Mouse (Mus musculus): Measurements from ENCODE around the gene Fam193a. TPM values are rescaled to one million over a fixed set of nuclear protein-coding genes. Genes with fewer than 3 reads are reported as not detected.

Fam193a gene
- polyA plus RNA-seq, 1 experiment = 94.6 TPM

DNA sequence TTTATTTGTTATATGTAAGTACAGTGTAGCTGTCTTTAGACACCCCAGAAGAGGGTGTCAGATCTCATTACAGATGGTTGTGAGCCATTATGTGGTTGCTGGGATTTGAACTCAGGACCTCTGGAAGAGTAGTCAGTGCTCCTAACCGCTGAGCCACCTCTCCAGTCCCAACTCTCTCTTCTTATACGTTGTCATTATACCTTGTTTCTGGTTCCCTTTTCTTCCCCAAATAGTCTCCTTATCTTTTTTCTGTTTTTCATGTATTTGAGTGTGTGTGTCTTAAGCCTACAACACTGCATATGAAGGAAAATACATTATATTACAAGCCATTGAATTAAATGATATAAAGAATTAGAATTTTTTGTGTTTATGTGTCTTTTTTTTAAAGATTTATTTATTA, 17.0 kb downstream of the Fam193a start:
- DNase-seq (ENCODE audit: low read depth) = no peak
- TF ChIP-seq CTCF (IDR thresholded peaks at IDR 0.05; ENCODE audit: borderline replicate concordance, extremely low read depth, insufficient read depth, insufficient read length) = no peak
- no peak for TF ChIP-seq POLR2A (IDR thresholded peaks at IDR 0.05; ENCODE audit: borderline replicate concordance, extremely low read depth, insufficient read depth, insufficient read length, poor library complexity, severe bottlenecking)

DNA sequence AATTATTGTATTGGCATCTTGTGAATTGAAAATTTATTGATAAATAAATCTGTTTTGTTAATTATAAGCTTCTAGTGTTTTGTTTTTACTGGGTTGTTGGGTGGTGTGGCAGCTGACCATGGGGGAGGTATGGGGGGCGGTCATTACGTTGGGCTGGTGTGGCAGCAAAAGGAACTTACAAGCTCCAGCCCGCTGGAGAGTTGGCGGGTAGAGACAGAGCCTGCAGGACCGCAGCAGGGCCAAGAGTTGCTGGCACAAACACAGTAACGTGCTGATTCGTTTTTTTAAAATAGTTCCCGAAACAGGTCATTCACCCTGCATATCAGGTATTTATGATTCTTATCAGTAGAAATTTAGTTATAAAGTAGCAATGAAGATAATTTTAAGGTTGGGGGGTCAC, 23.5 kb downstream of the Fam193a start:
- TF ChIP-seq POLR2A (IDR thresholded peaks at IDR 0.05; ENCODE audit: borderline replicate concordance, extremely low read depth, insufficient read depth, insufficient read length, poor library complexity, severe bottlenecking) = no peak
- TF ChIP-seq CTCF (IDR thresholded peaks at IDR 0.05; ENCODE audit: borderline replicate concordance, extremely low read depth, insufficient read depth, insufficient read length) = no peak
- DNase-seq (ENCODE audit: low read depth) = no peak

DNA sequence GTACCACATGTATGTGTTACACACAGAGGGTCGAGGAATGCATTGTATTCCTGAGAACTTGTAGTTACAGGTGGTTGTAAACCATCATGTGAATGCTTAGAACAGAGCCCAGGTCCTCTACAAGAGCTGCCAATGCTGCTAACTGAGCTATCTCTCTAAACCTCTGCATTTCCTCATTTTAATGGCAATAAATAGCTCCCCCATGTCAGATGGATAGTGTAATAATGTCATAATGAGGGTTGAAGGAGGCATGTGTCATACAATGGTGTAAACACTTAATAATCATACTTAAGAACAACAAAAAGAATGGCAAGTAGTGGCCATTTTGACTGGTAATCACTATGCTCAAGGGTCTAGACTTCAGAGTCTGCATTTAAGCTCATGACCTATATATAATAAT, 25.6 kb downstream of the Fam193a start:
- DNase-seq (ENCODE audit: low read depth) = no peak
- TF ChIP-seq POLR2A (IDR thresholded peaks at IDR 0.05; ENCODE audit: borderline replicate concordance, extremely low read depth, insufficient read depth, insufficient read length, poor library complexity, severe bottlenecking) (no peak), CTCF (IDR thresholded peaks at IDR 0.05; ENCODE audit: borderline replicate concordance, extremely low read depth, insufficient read depth, insufficient read length) (no peak)

DNA sequence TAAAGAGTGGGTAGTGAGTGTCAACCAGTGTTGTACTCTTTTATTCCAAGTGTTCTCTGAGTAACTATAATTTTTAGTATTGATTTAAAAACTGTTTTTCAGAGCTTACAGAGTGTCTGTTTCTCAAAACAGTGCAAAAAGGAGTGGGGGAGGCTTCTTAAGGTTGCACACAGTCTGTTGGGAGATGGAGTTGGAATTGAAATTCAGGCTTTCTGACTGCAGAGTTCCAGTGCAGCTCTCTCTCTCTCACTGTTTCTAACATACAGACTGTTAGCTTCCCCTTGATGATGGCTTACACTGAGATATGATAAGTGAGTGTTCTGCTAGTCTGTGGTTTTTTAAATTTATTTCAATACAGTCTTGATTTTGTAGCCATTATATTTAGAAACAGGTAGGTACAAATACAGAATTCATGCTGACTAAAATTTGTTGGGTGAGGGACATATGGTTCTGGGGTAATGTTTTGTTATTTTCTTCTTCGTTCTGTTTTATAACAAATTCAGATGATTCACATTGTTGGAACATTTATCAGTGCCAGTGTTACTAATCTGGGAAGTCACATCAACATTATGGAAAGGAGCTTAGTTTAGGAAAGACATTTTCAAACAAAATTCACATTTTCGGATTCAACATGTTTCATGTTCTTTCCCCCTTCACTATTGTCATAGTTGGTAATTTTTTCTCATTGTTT, 26.3 kb downstream of the Fam193a start:
- TF ChIP-seq POLR2A (IDR thresholded peaks at IDR 0.05; ENCODE audit: borderline replicate concordance, extremely low read depth, insufficient read depth, insufficient read length, poor library complexity, severe bottlenecking) (no peak), CTCF (IDR thresholded peaks at IDR 0.05; ENCODE audit: borderline replicate concordance, extremely low read depth, insufficient read depth, insufficient read length) (no peak)
- DNase-seq (ENCODE audit: low read depth) = no peak

DNA sequence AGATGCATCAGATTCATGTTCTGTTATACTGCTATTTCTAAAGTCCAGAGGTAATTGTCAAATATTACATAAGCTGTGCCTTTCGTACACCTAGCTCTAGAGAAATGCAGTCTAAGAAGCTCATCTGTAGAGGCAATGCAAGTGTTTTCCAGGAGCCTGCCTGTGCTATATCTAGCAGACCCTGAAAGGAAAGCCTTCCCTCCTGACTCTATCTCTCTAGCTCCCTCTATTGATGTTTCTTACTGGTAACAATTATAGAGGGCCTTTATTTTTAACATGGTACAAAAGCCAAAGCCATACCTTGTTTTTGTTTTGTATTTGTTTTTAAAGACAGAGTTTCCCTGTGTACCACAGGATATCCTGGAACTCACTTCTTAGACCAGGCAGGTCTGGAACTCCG, 28.1 kb downstream of the Fam193a start:
- no peak for DNase-seq (ENCODE audit: low read depth)
- no peak for TF ChIP-seq CTCF (IDR thresholded peaks at IDR 0.05; ENCODE audit: borderline replicate concordance, extremely low read depth, insufficient read depth, insufficient read length)
- TF ChIP-seq POLR2A (IDR thresholded peaks at IDR 0.05; ENCODE audit: borderline replicate concordance, extremely low read depth, insufficient read depth, insufficient read length, poor library complexity, severe bottlenecking) = no peak

DNA sequence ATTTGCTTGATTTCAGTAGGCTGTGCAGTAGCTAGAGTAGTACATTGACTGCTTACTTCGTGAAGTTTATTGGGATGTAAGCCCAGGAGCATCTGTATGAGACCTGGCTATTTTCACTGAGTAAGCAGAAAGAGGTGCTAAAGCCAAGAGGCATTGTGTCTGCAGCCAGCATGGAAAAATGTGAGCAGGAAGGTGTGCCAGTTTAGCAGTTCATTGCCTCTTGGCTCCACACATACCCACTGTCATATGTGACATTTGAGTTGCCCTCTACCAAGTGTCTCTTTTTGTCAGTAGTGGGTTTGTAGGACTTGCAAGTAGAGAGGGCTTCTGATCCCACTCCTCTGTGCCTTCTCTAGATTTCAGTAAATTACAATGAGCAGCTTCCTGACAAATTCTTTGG, 28.6 kb downstream of the Fam193a start:
- TF ChIP-seq POLR2A (IDR thresholded peaks at IDR 0.05; ENCODE audit: borderline replicate concordance, extremely low read depth, insufficient read depth, insufficient read length, poor library complexity, severe bottlenecking) (no peak), CTCF (IDR thresholded peaks at IDR 0.05; ENCODE audit: borderline replicate concordance, extremely low read depth, insufficient read depth, insufficient read length) (no peak)
- no peak for DNase-seq (ENCODE audit: low read depth)

DNA sequence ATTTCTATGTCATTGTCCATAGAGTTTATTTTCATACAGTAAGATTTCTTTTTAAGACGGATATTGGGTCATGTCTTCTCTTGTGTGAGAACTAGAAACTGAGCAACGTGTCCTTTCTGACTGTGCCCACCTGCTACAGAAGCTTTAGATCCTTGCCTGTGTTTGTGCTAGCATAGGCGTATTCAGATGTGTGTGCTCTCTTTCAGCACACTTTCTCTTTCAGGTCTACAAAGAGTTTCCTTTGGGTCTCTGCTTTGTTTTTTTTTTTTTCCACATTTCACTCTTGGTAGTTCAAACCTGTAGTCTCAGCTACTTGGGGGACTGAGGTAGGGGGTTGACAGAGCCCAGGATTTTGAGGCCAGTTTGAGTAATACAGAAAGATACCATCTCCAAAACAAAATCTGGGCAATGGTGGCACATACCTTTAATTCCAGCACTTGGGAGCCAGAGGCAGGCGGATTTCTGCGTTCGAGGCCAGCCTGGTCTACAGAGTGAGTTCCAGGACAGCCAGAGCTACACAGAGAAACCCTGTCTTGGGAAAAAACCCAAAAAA, 37.7 kb downstream of the Fam193a start:
- no peak for DNase-seq (ENCODE audit: low read depth)
- no peak for TF ChIP-seq POLR2A (IDR thresholded peaks at IDR 0.05; ENCODE audit: borderline replicate concordance, extremely low read depth, insufficient read depth, insufficient read length, poor library complexity, severe bottlenecking)
- no peak for TF ChIP-seq CTCF (IDR thresholded peaks at IDR 0.05; ENCODE audit: borderline replicate concordance, extremely low read depth, insufficient read depth, insufficient read length)

DNA sequence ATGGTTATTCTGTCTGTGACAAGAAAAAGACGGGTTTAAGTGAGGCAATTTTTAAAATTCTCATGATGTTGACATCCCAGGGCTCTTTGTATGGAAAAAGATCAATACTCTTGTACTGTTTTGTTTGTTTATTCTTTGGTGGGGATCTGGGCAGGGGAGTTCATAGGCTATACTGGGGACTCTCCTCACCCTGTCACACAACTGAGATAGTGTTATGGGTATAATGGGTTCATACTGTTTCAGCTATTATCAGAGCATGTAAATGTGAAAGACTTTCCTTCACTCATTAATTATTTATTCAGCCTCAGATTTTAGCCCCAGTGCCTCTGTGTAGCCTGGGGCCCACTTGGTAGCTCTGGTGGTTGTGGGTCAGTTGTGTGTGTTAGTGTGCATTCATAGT, 39.3 kb downstream of the Fam193a start:
- TF ChIP-seq CTCF (IDR thresholded peaks at IDR 0.05; ENCODE audit: borderline replicate concordance, extremely low read depth, insufficient read depth, insufficient read length) (no peak), POLR2A (IDR thresholded peaks at IDR 0.05; ENCODE audit: borderline replicate concordance, extremely low read depth, insufficient read depth, insufficient read length, poor library complexity, severe bottlenecking) (no peak)
- no peak for DNase-seq (ENCODE audit: low read depth)

DNA sequence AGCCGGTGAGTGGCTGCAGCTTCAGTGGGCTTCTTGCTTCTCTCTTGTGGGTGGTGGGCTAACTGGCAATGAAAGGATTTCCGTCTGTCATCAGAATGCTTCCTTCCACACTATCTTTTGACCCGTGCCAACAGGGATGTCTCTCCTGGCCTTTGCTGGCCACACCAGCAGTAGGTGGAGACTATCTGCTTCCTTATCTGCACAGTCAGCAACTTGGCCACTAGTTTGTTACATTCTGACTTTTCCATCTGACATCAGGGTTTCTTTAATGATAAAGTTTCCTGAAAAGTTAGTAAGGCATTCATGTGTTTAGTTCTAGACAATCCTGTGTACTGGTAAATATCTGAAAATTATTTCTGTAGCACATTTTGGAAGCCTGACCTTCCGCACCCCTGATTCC, 41.1 kb downstream of the Fam193a start:
- TF ChIP-seq CTCF (IDR thresholded peaks at IDR 0.05; ENCODE audit: borderline replicate concordance, extremely low read depth, insufficient read depth, insufficient read length) (no peak), POLR2A (IDR thresholded peaks at IDR 0.05; ENCODE audit: borderline replicate concordance, extremely low read depth, insufficient read depth, insufficient read length, poor library complexity, severe bottlenecking) (no peak)
- no peak for DNase-seq (ENCODE audit: low read depth)

DNA sequence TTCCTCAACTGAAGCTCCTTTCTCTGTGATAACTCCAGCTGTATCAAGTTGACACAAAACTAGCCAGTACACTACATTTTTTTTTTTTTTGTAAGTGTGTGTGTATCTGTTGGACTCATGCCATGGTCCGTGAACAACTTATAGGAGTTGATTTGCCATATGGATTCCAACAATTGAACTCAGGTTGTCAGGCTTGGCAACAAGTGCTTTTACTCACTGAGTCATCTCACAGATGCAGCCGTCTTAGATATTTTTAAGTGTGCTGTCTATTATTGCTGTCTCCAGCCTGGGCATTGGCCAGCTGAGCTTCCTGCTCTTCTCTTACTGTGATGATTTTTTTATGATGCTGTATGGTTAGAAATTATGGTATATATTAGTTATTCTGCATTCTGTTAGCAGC, 44.2 kb downstream of the Fam193a start:
- no peak for TF ChIP-seq CTCF (IDR thresholded peaks at IDR 0.05; ENCODE audit: borderline replicate concordance, extremely low read depth, insufficient read depth, insufficient read length)
- no peak for TF ChIP-seq POLR2A (IDR thresholded peaks at IDR 0.05; ENCODE audit: borderline replicate concordance, extremely low read depth, insufficient read depth, insufficient read length, poor library complexity, severe bottlenecking)
- no peak for DNase-seq (ENCODE audit: low read depth)

DNA sequence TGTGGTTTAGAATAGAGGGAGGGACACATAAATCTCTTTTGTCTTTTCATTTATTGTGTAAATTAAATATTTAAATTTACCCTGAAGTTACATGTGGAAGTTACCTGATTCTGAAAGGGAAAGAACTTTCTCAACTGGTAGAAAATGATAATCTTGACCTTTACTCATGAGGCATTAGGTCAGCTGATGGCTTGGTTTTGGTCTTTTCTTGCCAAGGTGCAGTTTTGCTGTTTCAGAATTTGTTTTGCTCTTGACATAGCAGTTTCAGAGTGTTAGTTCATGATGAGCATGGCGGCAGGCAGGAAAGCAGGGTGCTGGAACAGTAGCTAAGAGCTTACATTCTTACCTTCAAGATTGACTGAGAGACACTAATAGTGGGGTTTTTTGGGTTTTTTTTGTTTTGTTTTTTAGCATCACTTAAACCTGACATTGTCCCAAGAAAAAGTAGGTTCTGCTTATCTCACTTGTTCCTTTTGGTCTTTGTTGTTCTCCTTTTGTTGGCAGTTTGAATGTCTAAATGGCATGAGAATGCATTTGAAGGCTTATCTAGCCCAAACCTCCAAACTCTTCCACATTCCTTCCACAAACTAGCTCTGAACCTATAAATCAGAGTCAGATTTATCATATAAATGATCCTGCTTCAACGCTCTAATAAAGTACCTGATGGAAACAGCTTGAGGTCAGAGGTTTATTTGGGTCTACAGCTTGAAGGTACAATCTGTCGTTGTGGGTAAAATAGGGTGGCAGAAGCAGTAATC, 47.7 kb downstream of the Fam193a start:
- DNase-seq (ENCODE audit: low read depth) = no peak
- TF ChIP-seq POLR2A (IDR thresholded peaks at IDR 0.05; ENCODE audit: borderline replicate concordance, extremely low read depth, insufficient read depth, insufficient read length, poor library complexity, severe bottlenecking) (no peak), CTCF (IDR thresholded peaks at IDR 0.05; ENCODE audit: borderline replicate concordance, extremely low read depth, insufficient read depth, insufficient read length) (no peak)
